Mouse (Mus musculus) large intestine, adult 2 months (tissue): ENCODE measurements around the gene Olfr1358. TPM values are rescaled to one million over a fixed set of nuclear protein-coding genes. Genes with fewer than 3 reads are reported as not detected.

Source experiments
- DNase-seq: peaks from one replicate; pipeline ENCODE4 v3.0.0-alpha.2; 2012; ENCODE audit warnings: low read depth, low spot score
- WGBS: fragments of 180-500 bp; shearing (Covaris S2); methylation state at CpG from one replicate; pipeline ENCODE4 v1.1.7; 2018; 5-methylcytosine and 5-hydroxymethylcytosine counted together
- polyA plus RNA-seq: library from polyadenylated mRNA; depleted of rRNA; stranded (reverse); fragments of >200 nt; gene quantifications from 2 replicates; pipeline ENCODE4 v1.2.3, GENCODE M21; 2012; rRNA removed

Olfr1358 gene
- polyA plus RNA-seq, 1 experiment = not detected

- DNase-seq = no peak
- WGBS = 51% methylated on average over 1 of the region's 1 CpGs
These were observed 47.8 kb downstream of the Olfr1358 start for GRCm38 (mm10) chr10:78565070-78565469.

DNA sequence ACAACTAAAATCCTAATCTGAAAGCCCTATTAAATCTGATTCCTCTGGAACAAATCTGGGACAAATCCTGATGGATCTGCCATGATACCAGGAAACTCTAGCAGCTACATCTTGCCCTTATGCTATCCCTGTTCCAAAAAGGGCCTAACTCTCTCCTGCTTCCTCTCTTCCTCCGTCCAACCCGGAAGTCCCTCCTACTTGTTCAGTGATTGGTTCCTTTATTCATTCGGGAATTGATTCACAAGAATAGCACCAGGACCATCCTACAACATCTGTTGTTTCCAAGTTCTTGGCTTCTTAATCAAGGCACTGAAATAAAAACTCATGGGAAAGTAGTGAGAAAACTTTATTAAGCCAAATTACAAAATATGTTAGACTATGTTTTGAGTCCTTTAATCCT, 52.0 kb downstream of the Olfr1358 start:
- WGBS = 74% methylated on average over 3 of the region's 3 CpGs
- DNase-seq = no peak

DNA sequence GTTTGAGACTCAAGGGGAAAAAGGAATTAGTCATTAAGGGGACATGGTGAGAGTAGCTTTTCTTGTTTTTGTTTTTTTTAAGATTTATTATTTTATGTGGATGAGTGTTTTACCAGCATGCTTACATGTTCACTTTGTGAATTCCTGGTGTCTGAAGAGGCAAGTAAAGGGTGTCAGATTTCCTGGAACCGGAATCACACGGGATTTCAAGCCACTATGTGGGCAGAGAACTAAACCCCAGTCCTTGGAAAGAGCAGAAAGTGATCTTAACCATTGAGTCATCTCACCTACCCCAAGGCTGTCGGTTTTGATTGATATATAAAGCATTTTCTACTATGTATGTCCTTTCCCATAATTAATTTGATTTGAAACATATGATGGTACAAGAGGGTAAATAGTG, 52.5 kb downstream of the Olfr1358 start:
- 47% methylated on average over 3 of the region's 3 CpGs for WGBS
- no peak for DNase-seq

Other genes starting within 250 kb of the Olfr1358 start
- gene Agpat3, start 164.9 kb upstream of the Olfr1358 start, polyA plus RNA-seq = 51.9 and 113 TPM in 2 replicates
- 47.5 and 60.2 TPM in 2 replicates for gene Rrp1, start 104.4 kb upstream of the Olfr1358 start, polyA plus RNA-seq
- 49.7 and 57.2 TPM in 2 replicates for gene Cstb, start 91.8 kb upstream of the Olfr1358 start, polyA plus RNA-seq
- 15.0 and 27.4 TPM in 2 replicates for gene Pdxk, start 52.5 kb upstream of the Olfr1358 start, polyA plus RNA-seq
- gene Ilvbl, start 56.9 kb downstream of the Olfr1358 start, polyA plus RNA-seq = 96.0 and 135 TPM in 2 replicates
- 10.9 and 11.3 TPM in 2 replicates for gene Syde1, start 74.5 kb downstream of the Olfr1358 start, polyA plus RNA-seq
- gene Olfr1357, start 100.6 kb downstream of the Olfr1358 start, polyA plus RNA-seq = not detected in 2 replicates
- gene Casp14, start 200.9 kb downstream of the Olfr1358 start, polyA plus RNA-seq = 0.06 TPM in 1 of 2 replicates, not detected in the other
- gene Ccdc105, start 235.6 kb downstream of the Olfr1358 start, polyA plus RNA-seq = not detected in 2 replicates